Mouse (Mus musculus): ENCODE data around the gene Mup11.
"Not testable (repeated sequence)": the region's sequence is repeated elsewhere in the genome, so short reads cannot be mapped to it uniquely, and the experiment has no call there.

Mup11 gene

GRCm38 (mm10) chr4:60662311-60662710, at the start of gene Mup11:
Gene Mup11 (minus strand): TSS chr4:60662411.
- not testable (repeated sequence) for DNase-seq

Data from layer of hippocampus, adult 9-11 months (tissue).